9 mouse cellular contexts compared by ENCODE assay signal in genomic region chr7:103860855-103861254, GRCm38 (mm10). TPM values are rescaled to one million over a fixed set of nuclear protein-coding genes. Genes with fewer than 3 reads are reported as not detected.
DNase-seq lines count a peak whose midpoint lies in the region; ATAC-seq and TF ChIP-seq lines count a peak whose summit lies in the region.
"Had no signal": no experiment of that assay in that cellular context is flagged by ENCODE, and none has a peak within 500 bp of the region (broad histone marks: within the 10 kb centered on the region; RNA-seq: fewer than 3 reads in every experiment).

No protein-coding gene starts in this region.

- TF ChIP-seq POLR2A in kidney, adult 2 months (IDR thresholded peaks at IDR 0.05; ENCODE audit: low read depth, low read length): no peak

- no peak overlapping the region for H3K27ac ChIP-seq in midbrain, embryonic 12.5 days (replicated peaks)
- H3K27ac ChIP-seq in midbrain, postnatal 0 days (ENCODE audit: low read depth, low read length): no peak overlapping the region
- H3K27ac ChIP-seq in liver, embryonic 12.5 days: peak overlapping the region; percentile 97
- H3K27ac ChIP-seq in forebrain, embryonic 15.5 days (replicated peaks): no peak overlapping the region
- no peak overlapping the region for H3K27ac ChIP-seq in kidney, adult 2 months (ENCODE audit: insufficient read depth, low read depth, low read length)

- intact Hi-C loops in left cerebral cortex, postnatal 10 days (cut with DNase I): loop anchor here (10.0 kb wide), 1 partner anchor 906 kb away; the partner anchor contains the start of gene Olfr575

- no peak for DNase-seq in midbrain, postnatal 0 days (ENCODE audit: low spot score)
- peak; percentile 76 to 82 for DNase-seq in adrenal gland, adult (ENCODE audit: inconsistent age in 2 of 2, low spot score in 1 of 2)
- DNase-seq in left cerebral cortex, postnatal 10 days (ENCODE audit: extremely low spot score in 1 of 2, low spot score in 2 of 2): no peak
- DNase-seq in kidney, adult 2 months: no peak

- H3K4me3 ChIP-seq in midbrain, embryonic 12.5 days: no peak overlapping the region
- H3K4me3 ChIP-seq in midbrain, postnatal 0 days (ENCODE audit: low read depth, low read length): no peak overlapping the region
- H3K4me3 ChIP-seq in liver, embryonic 12.5 days: no peak overlapping the region; the same call in 1 of the 2 replicates
- H3K4me3 ChIP-seq in forebrain, embryonic 15.5 days: no peak overlapping the region
- no peak overlapping the region for H3K4me3 ChIP-seq in kidney, adult 2 months (ENCODE audit: insufficient read depth, low read depth, low read length)

- H3K27me3 ChIP-seq in midbrain, embryonic 12.5 days: no peaks in the 10 kb centered on the region
- H3K27me3 ChIP-seq in midbrain, postnatal 0 days (ENCODE audit: insufficient read depth, low read length): no peaks in the 10 kb centered on the region
- H3K27me3 ChIP-seq in liver, embryonic 12.5 days (replicated peaks): no peaks in the 10 kb centered on the region
- H3K27me3 ChIP-seq in forebrain, embryonic 15.5 days: no peaks in the 10 kb centered on the region
- no peaks in the 10 kb centered on the region for H3K27me3 ChIP-seq in kidney, adult 2 months (replicated peaks; ENCODE audit: control insufficient read depth, insufficient read depth, low read length)

- no peaks in the 10 kb centered on the region for H3K36me3 ChIP-seq in midbrain, embryonic 12.5 days
- H3K36me3 ChIP-seq in midbrain, postnatal 0 days (ENCODE audit: insufficient read depth, low read length): no peaks in the 10 kb centered on the region
- no peaks in the 10 kb centered on the region for H3K36me3 ChIP-seq in liver, embryonic 12.5 days
- no peaks in the 10 kb centered on the region for H3K36me3 ChIP-seq in forebrain, embryonic 15.5 days
- no peaks in the 10 kb centered on the region for H3K36me3 ChIP-seq in kidney, adult 2 months (ENCODE audit: control insufficient read depth, insufficient read depth, low read length)

- no peak overlapping the region for H3K4me2 ChIP-seq in midbrain, embryonic 12.5 days (replicated peaks)
- no peak overlapping the region for H3K4me2 ChIP-seq in midbrain, postnatal 0 days (ENCODE audit: low read depth, low read length, poor library complexity, severe bottlenecking)
- H3K4me2 ChIP-seq in liver, embryonic 12.5 days: peak overlapping the region; percentile 51
- no peak overlapping the region for H3K4me2 ChIP-seq in forebrain, embryonic 15.5 days (replicated peaks)

- H3K9ac ChIP-seq in midbrain, embryonic 12.5 days (replicated peaks): no peak overlapping the region
- no peak overlapping the region for H3K9ac ChIP-seq in midbrain, postnatal 0 days (replicated peaks; ENCODE audit: low read length, poor library complexity, severe bottlenecking)
- peak overlapping the region; percentile 74 for H3K9ac ChIP-seq in liver, embryonic 12.5 days
- no peak overlapping the region for H3K9ac ChIP-seq in forebrain, embryonic 15.5 days (replicated peaks)

- 72% methylated on average over 1 of the region's 1 CpGs for WGBS in midbrain, embryonic 12.5 days
- WGBS in midbrain, postnatal 0 days: 69% methylated on average over 1 of the region's 1 CpGs
- WGBS in liver, embryonic 12.5 days (ENCODE audit: insufficient replicate concordance): 6% methylated on average over 1 of the region's 1 CpGs
- 53% methylated on average over 1 of the region's 1 CpGs for WGBS in forebrain, embryonic 15.5 days
- 59% methylated on average over 1 of the region's 1 CpGs for WGBS in kidney, adult 2 months

- no peaks in the 10 kb centered on the region for H3K4me1 ChIP-seq in midbrain, embryonic 12.5 days
- no peaks in the 10 kb centered on the region for H3K4me1 ChIP-seq in midbrain, postnatal 0 days (ENCODE audit: insufficient read depth, low read length)
- H3K4me1 ChIP-seq in liver, embryonic 12.5 days: peaks cover 67% of the 10 kb centered on the region
- no peaks in the 10 kb centered on the region for H3K4me1 ChIP-seq in forebrain, embryonic 15.5 days
- H3K4me1 ChIP-seq in kidney, adult 2 months (ENCODE audit: control insufficient read depth, insufficient read depth, low read length): no peaks in the 10 kb centered on the region

- no peak for TF ChIP-seq CTCF in midbrain, postnatal 0 days (IDR thresholded peaks at IDR 0.05)
- no peak for TF ChIP-seq CTCF in kidney, adult 2 months (conservative IDR thresholded peaks at IDR 0.05; ENCODE audit: insufficient read depth, insufficient read length, low read depth, low read length)

- ATAC-seq in midbrain, embryonic 12.5 days (ENCODE audit: low FRiP score, low read depth): peak; percentile 56; the same call in 1 of the 2 replicates
- no peak; the same call in 1 of the 2 replicates for ATAC-seq in midbrain, postnatal 0 days (ENCODE audit: low FRiP score)
- peak; percentile 98 for ATAC-seq in granulocyte monocyte progenitor cell, adult 5-6 weeks (replicated peaks; ENCODE audit: poor library complexity, severe bottlenecking)
- peak; percentile 84 for ATAC-seq in liver, embryonic 12.5 days
- ATAC-seq in forebrain, embryonic 15.5 days (replicated peaks): no peak

- H3K9me3 ChIP-seq in midbrain, embryonic 12.5 days: no peaks in the 10 kb centered on the region
- no peaks in the 10 kb centered on the region for H3K9me3 ChIP-seq in midbrain, postnatal 0 days (ENCODE audit: low read length)
- H3K9me3 ChIP-seq in liver, embryonic 12.5 days (replicated peaks): no peaks in the 10 kb centered on the region
- no peaks in the 10 kb centered on the region for H3K9me3 ChIP-seq in forebrain, embryonic 15.5 days

RNA-seq across cellular contexts. Expression of gene Hbb-y, which starts 7.8 kb away (rescaled TPM):
- polyA plus RNA-seq in midbrain, embryonic 12.5 days (2016; fragmentation: Nextera tagmentation; extraction: Ambion mirVana): 8,301 and 9,167 TPM in 2 replicates
- total RNA-seq in midbrain, postnatal 0 days (2014; rRNA removed): 1.0 TPM in 1 of 2 replicates, not detected in the other
- 1.1 TPM in 1 of 2 replicates, not detected in the other for polyA plus RNA-seq in midbrain, postnatal 0 days (2015; fragmentation: Nextera tagmentation; extraction: Ambion mirVana)
- not detected in 2 replicates for total RNA-seq in granulocyte monocyte progenitor cell, adult 5-6 weeks (2014; fragmentation: Nextera tagmentation)
- not detected in 2 replicates for total RNA-seq in granulocyte monocyte progenitor cell, adult 5-6 weeks (2017)
- 9,927 and 10,875 TPM in 2 replicates for polyA plus RNA-seq in liver, embryonic 12.5 days (2016; fragmentation: Nextera tagmentation; extraction: Ambion mirVana)
- total RNA-seq in left cerebral cortex, postnatal 10 days (2021): not detected
- 114 and 201 TPM in 2 replicates for polyA plus RNA-seq in forebrain, embryonic 15.5 days (2015; fragmentation: Nextera tagmentation; extraction: Ambion mirVana)
- not detected in 2 replicates for polyA plus RNA-seq in kidney, adult 2 months (2012; rRNA removed)

RNA-seq across cellular contexts. Expression of gene Hbb-bh1, which starts 17.9 kb away (rescaled TPM):
- 623 and 675 TPM in 2 replicates for polyA plus RNA-seq in midbrain, embryonic 12.5 days (2016; fragmentation: Nextera tagmentation; extraction: Ambion mirVana)
- total RNA-seq in midbrain, postnatal 0 days (2014; rRNA removed): not detected in 2 replicates
- not detected in 2 replicates for polyA plus RNA-seq in midbrain, postnatal 0 days (2015; fragmentation: Nextera tagmentation; extraction: Ambion mirVana)
- total RNA-seq in granulocyte monocyte progenitor cell, adult 5-6 weeks (2014; fragmentation: Nextera tagmentation): not detected in 2 replicates
- not detected in 2 replicates for total RNA-seq in granulocyte monocyte progenitor cell, adult 5-6 weeks (2017)
- polyA plus RNA-seq in liver, embryonic 12.5 days (2016; fragmentation: Nextera tagmentation; extraction: Ambion mirVana): 1,392 and 1,481 TPM in 2 replicates
- total RNA-seq in left cerebral cortex, postnatal 10 days (2021): not detected
- 1.1 and 2.1 TPM in 2 replicates for polyA plus RNA-seq in forebrain, embryonic 15.5 days (2015; fragmentation: Nextera tagmentation; extraction: Ambion mirVana)
- polyA plus RNA-seq in kidney, adult 2 months (2012; rRNA removed): not detected in 2 replicates

RNA-seq across cellular contexts. Expression of gene Hbb-bh2, which starts 20.5 kb away (rescaled TPM):
- polyA plus RNA-seq in midbrain, embryonic 12.5 days (2016; fragmentation: Nextera tagmentation; extraction: Ambion mirVana): not detected in 2 replicates
- total RNA-seq in midbrain, postnatal 0 days (2014; rRNA removed): not detected in 2 replicates
- not detected in 2 replicates for polyA plus RNA-seq in midbrain, postnatal 0 days (2015; fragmentation: Nextera tagmentation; extraction: Ambion mirVana)
- not detected in 2 replicates for total RNA-seq in granulocyte monocyte progenitor cell, adult 5-6 weeks (2014; fragmentation: Nextera tagmentation)
- not detected in 2 replicates for total RNA-seq in granulocyte monocyte progenitor cell, adult 5-6 weeks (2017)
- polyA plus RNA-seq in liver, embryonic 12.5 days (2016; fragmentation: Nextera tagmentation; extraction: Ambion mirVana): 0.72 and 1.2 TPM in 2 replicates
- total RNA-seq in left cerebral cortex, postnatal 10 days (2021): not detected
- polyA plus RNA-seq in forebrain, embryonic 15.5 days (2015; fragmentation: Nextera tagmentation; extraction: Ambion mirVana): not detected in 2 replicates
- polyA plus RNA-seq in kidney, adult 2 months (2012; rRNA removed): not detected in 2 replicates
- polyA plus RNA-seq: frontal cortex, adult 2 months had no signal

RNA-seq across cellular contexts. Expression of gene Olfr66, which starts 25.2 kb away (rescaled TPM):
- not detected in 2 replicates for polyA plus RNA-seq in midbrain, embryonic 12.5 days (2016; fragmentation: Nextera tagmentation; extraction: Ambion mirVana)
- total RNA-seq in midbrain, postnatal 0 days (2014; rRNA removed): not detected in 2 replicates
- not detected in 2 replicates for polyA plus RNA-seq in midbrain, postnatal 0 days (2015; fragmentation: Nextera tagmentation; extraction: Ambion mirVana)
- not detected in 2 replicates for total RNA-seq in granulocyte monocyte progenitor cell, adult 5-6 weeks (2014; fragmentation: Nextera tagmentation)
- total RNA-seq in granulocyte monocyte progenitor cell, adult 5-6 weeks (2017): not detected in 2 replicates
- not detected in 2 replicates for polyA plus RNA-seq in liver, embryonic 12.5 days (2016; fragmentation: Nextera tagmentation; extraction: Ambion mirVana)
- not detected for total RNA-seq in left cerebral cortex, postnatal 10 days (2021)
- not detected in 2 replicates for polyA plus RNA-seq in forebrain, embryonic 15.5 days (2015; fragmentation: Nextera tagmentation; extraction: Ambion mirVana)
- polyA plus RNA-seq in kidney, adult 2 months (2012; rRNA removed): not detected in 2 replicates
- polyA plus RNA-seq: frontal cortex, adult 2 months had no signal

RNA-seq across cellular contexts. Expression of gene Hbb-bs, which starts 33.0 kb away (rescaled TPM):
- 643 and 809 TPM in 2 replicates for polyA plus RNA-seq in midbrain, embryonic 12.5 days (2016; fragmentation: Nextera tagmentation; extraction: Ambion mirVana)
- total RNA-seq in midbrain, postnatal 0 days (2014; rRNA removed): 1,016 and 1,022 TPM in 2 replicates
- polyA plus RNA-seq in midbrain, postnatal 0 days (2015; fragmentation: Nextera tagmentation; extraction: Ambion mirVana): 709 and 771 TPM in 2 replicates
- total RNA-seq in granulocyte monocyte progenitor cell, adult 5-6 weeks (2014; fragmentation: Nextera tagmentation): not detected in 2 replicates
- 1.6 and 5.2 TPM in 2 replicates for total RNA-seq in granulocyte monocyte progenitor cell, adult 5-6 weeks (2017)
- 70,723 and 73,152 TPM in 2 replicates for polyA plus RNA-seq in liver, embryonic 12.5 days (2016; fragmentation: Nextera tagmentation; extraction: Ambion mirVana)
- 100 to 1,000 TPM; 487 to 924 TPM for total RNA-seq in left cerebral cortex, postnatal 10 days (2021)
- 3,597 and 4,102 TPM in 2 replicates for polyA plus RNA-seq in forebrain, embryonic 15.5 days (2015; fragmentation: Nextera tagmentation; extraction: Ambion mirVana)
- polyA plus RNA-seq in kidney, adult 2 months (2012; rRNA removed): 3,704 and 5,002 TPM in 2 replicates

Comparison
In these comparisons a context has a peak if more than half of its experiments do, and no peak if none do; other contexts are left out.
1. ATAC-seq: peak in midbrain, embryonic 12.5 days (single experiment), granulocyte monocyte progenitor cell, adult 5-6 weeks (single experiment) and liver, embryonic 12.5 days (single experiment); none in midbrain, postnatal 0 days (single experiment) and forebrain, embryonic 15.5 days (single experiment).
2. RNA of gene Hbb-y, which starts 7.8 kb away (polyA plus RNA-seq): 9,927 to 10,875 TPM in liver, embryonic 12.5 days and 8,301 to 9,167 TPM in midbrain, embryonic 12.5 days; 114 to 201 TPM in forebrain, embryonic 15.5 days, 1.1 TPM in midbrain, postnatal 0 days and not detected in kidney, adult 2 months; every median in the first group is over 10 times any median in the second.
3. RNA of gene Hbb-bh1, which starts 17.9 kb away (polyA plus RNA-seq): 1,392 to 1,481 TPM in liver, embryonic 12.5 days and 623 to 675 TPM in midbrain, embryonic 12.5 days; 1.1 to 2.1 TPM in forebrain, embryonic 15.5 days, not detected in midbrain, postnatal 0 days and not detected in kidney, adult 2 months; every median in the first group is over 100 times any median in the second.
4. DNase-seq: peak in adrenal gland, adult (2 of 2); none in midbrain, postnatal 0 days (single experiment), left cerebral cortex, postnatal 10 days (0 of 2) and kidney, adult 2 months (single experiment).